Mouse (Mus musculus): Measurements from ENCODE around the gene Fbxw10. TPM values are rescaled to one million over a fixed set of nuclear protein-coding genes. Genes with fewer than 3 reads are reported as not detected.

Gene Fbxw10
- total and polyA plus RNA-seq, 2 experiments from 2014 or later: 0.26 TPM; not detected in 1

GRCm38 (mm10) chr11:62883407-62883806, 36.5 kb downstream of the Fbxw10 start:
- no peak for ATAC-seq (ENCODE audit: insufficient read depth, low read depth)
- H3K27me3 ChIP-seq (ENCODE audit: control insufficient read depth, insufficient read depth, low read length): no peaks in the 10 kb centered on the region
- no peak overlapping the region for H3K9ac ChIP-seq (replicated peaks; ENCODE audit: low read depth, low read length)
- H3K9me3 ChIP-seq (replicated peaks; ENCODE audit: control insufficient read depth, low read length): no peaks in the 10 kb centered on the region
- no peak overlapping the region for H3K27ac ChIP-seq (ENCODE audit: low read depth)
- WGBS: 85% methylated on average over 8 of the region's 8 CpGs
- H3K4me1 ChIP-seq (ENCODE audit: control insufficient read depth, insufficient read depth): peaks cover 7% of the 10 kb centered on the region
- H3K36me3 ChIP-seq (replicated peaks; ENCODE audit: control insufficient read depth, insufficient read depth, low read length): peaks cover 47% of the 10 kb centered on the region
- DNase-seq (ENCODE audit: low spot score): no peak
- H3K4me3 ChIP-seq (ENCODE audit: low read depth, low read length): no peak overlapping the region
- TF ChIP-seq EP300 (IDR thresholded peaks at IDR 0.05; ENCODE audit: low read depth) (no peak), CTCF (IDR thresholded peaks at IDR 0.05; ENCODE audit: low read depth) (no peak)
- no peak overlapping the region for H3K4me2 ChIP-seq (ENCODE audit: low read depth, low read length)

GRCm38 (mm10) chr11:62885323-62885722, 38.5 kb downstream of the Fbxw10 start:
- no peak for ATAC-seq (ENCODE audit: insufficient read depth, low read depth)
- Histone ChIP-seq H3K27ac (ENCODE audit: low read depth) (no peak overlapping the region), H3K9me3 (replicated peaks; ENCODE audit: control insufficient read depth, low read length) (no peaks in the 10 kb centered on the region)

GRCm38 (mm10) chr11:62890796-62891195, 43.9 kb downstream of the Fbxw10 start:
- DNase-seq (ENCODE audit: low spot score) (no peak), ATAC-seq (ENCODE audit: insufficient read depth, low read depth) (no peak)
- H3K27ac ChIP-seq (ENCODE audit: low read depth): no peak overlapping the region
- H3K27me3 ChIP-seq (ENCODE audit: control insufficient read depth, insufficient read depth, low read length): no peaks in the 10 kb centered on the region
- peaks cover 68% of the 10 kb centered on the region for H3K36me3 ChIP-seq (replicated peaks; ENCODE audit: control insufficient read depth, insufficient read depth, low read length)
- H3K4me2 ChIP-seq (ENCODE audit: low read depth, low read length): no peak overlapping the region
- H3K9ac ChIP-seq (replicated peaks; ENCODE audit: low read depth, low read length): no peak overlapping the region
- TF ChIP-seq CTCF (IDR thresholded peaks at IDR 0.05; ENCODE audit: low read depth) (no peak), EP300 (IDR thresholded peaks at IDR 0.05; ENCODE audit: low read depth) (no peak)
- H3K9me3 ChIP-seq (replicated peaks; ENCODE audit: control insufficient read depth, low read length): no peaks in the 10 kb centered on the region
- WGBS: 91% methylated on average over 4 of the region's 4 CpGs
- H3K4me3 ChIP-seq (ENCODE audit: low read depth, low read length): no peak overlapping the region
- no peaks in the 10 kb centered on the region for H3K4me1 ChIP-seq (ENCODE audit: control insufficient read depth, insufficient read depth)

More at GRCm38 (mm10) chr11:62885323-62885722, 38.5 kb downstream of the Fbxw10 start:
- no peak overlapping the region for H3K4me3 ChIP-seq (ENCODE audit: low read depth, low read length)
- no peak overlapping the region for H3K9ac ChIP-seq (replicated peaks; ENCODE audit: low read depth, low read length)
- no peak for DNase-seq (ENCODE audit: low spot score)
- TF ChIP-seq CTCF (IDR thresholded peaks at IDR 0.05; ENCODE audit: low read depth): no peak
- no peak for TF ChIP-seq EP300 (IDR thresholded peaks at IDR 0.05; ENCODE audit: low read depth)
- WGBS: 64% methylated on average over 5 of the region's 5 CpGs
- peaks cover 62% of the 10 kb centered on the region for H3K36me3 ChIP-seq (replicated peaks; ENCODE audit: control insufficient read depth, insufficient read depth, low read length)
- no peak overlapping the region for H3K4me2 ChIP-seq (ENCODE audit: low read depth, low read length)
- peaks cover 2% of the 10 kb centered on the region for H3K4me1 ChIP-seq (ENCODE audit: control insufficient read depth, insufficient read depth)
- no peaks in the 10 kb centered on the region for H3K27me3 ChIP-seq (ENCODE audit: control insufficient read depth, insufficient read depth, low read length)

- no peaks in the 10 kb centered on the region for H3K27me3 ChIP-seq (ENCODE audit: control insufficient read depth, insufficient read depth, low read length)
- no peak overlapping the region for H3K9ac ChIP-seq (replicated peaks; ENCODE audit: low read depth, low read length)
- H3K36me3 ChIP-seq (replicated peaks; ENCODE audit: control insufficient read depth, insufficient read depth, low read length): peaks cover 60% of the 10 kb centered on the region
- no peak for TF ChIP-seq CTCF (IDR thresholded peaks at IDR 0.05; ENCODE audit: low read depth)
- TF ChIP-seq EP300 (IDR thresholded peaks at IDR 0.05; ENCODE audit: low read depth): no peak
- 88% methylated on average over 11 of the region's 11 CpGs for whole genome bisulfite sequencing
- H3K9me3 ChIP-seq (replicated peaks; ENCODE audit: control insufficient read depth, low read length): no peaks in the 10 kb centered on the region
- H3K4me2 ChIP-seq (ENCODE audit: low read depth, low read length): no peak overlapping the region
- ATAC-seq (ENCODE audit: insufficient read depth, low read depth): no peak
- no peaks in the 10 kb centered on the region for H3K4me1 ChIP-seq (ENCODE audit: control insufficient read depth, insufficient read depth)
- no peak overlapping the region for H3K4me3 ChIP-seq (ENCODE audit: low read depth, low read length)
- H3K27ac ChIP-seq (ENCODE audit: low read depth): no peak overlapping the region
- DNase-seq (ENCODE audit: low spot score): no peak
Measured at GRCm38 (mm10) chr11:62891763-62892162, 44.9 kb downstream of the Fbxw10 start.

GRCm38 (mm10) chr11:62901699-62902323, 54.9 kb downstream of the Fbxw10 start:
- peak; percentile 89 for TF ChIP-seq CTCF (IDR thresholded peaks at IDR 0.05; ENCODE audit: low read depth)
- TF ChIP-seq EP300 (IDR thresholded peaks at IDR 0.05; ENCODE audit: low read depth): no peak
- DNase-seq (ENCODE audit: low spot score) (peak; percentile 85), ATAC-seq (ENCODE audit: insufficient read depth, low read depth) (peak; percentile 58)
- H3K27me3 ChIP-seq (ENCODE audit: control insufficient read depth, insufficient read depth, low read length): no peaks in the 10 kb centered on the region
- WGBS: 22% methylated on average over 12 of the region's 12 CpGs
- H3K9ac ChIP-seq (replicated peaks; ENCODE audit: low read depth, low read length): no peak overlapping the region
- H3K36me3 ChIP-seq (replicated peaks; ENCODE audit: control insufficient read depth, insufficient read depth, low read length): no peaks in the 10 kb centered on the region
- no peak overlapping the region for H3K4me2 ChIP-seq (ENCODE audit: low read depth, low read length)
- H3K4me1 ChIP-seq (ENCODE audit: control insufficient read depth, insufficient read depth): no peaks in the 10 kb centered on the region
- no peak overlapping the region for H3K4me3 ChIP-seq (ENCODE audit: low read depth, low read length)
- H3K9me3 ChIP-seq (replicated peaks; ENCODE audit: control insufficient read depth, low read length): no peaks in the 10 kb centered on the region
- H3K27ac ChIP-seq (ENCODE audit: low read depth): no peak overlapping the region

Data from heart, postnatal 0 days (tissue).